Comparison of ENCODE assay signal across 15 mouse cellular contexts in the genomic region with DNA sequence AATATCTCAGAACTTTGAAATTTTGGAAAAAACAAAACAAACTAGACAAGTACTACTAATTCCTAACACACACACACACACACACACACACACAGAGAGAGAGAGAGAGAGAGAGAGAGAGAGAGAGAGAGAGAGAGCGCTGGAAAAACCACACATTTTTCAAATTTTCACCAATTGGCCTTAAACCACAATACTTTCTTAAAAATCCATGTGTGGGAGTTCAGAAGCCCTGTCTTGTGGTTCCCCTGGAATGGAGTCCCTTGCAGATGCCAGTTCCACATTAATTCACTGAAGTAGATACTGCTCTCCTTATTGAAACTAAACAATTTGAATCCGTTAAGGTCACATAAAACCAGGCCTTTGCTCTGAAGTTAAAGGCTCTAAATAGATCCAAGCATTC.
"Had no signal": no experiment of that assay in that cellular context is flagged by ENCODE, and none has a peak within 500 bp of the region (broad histone marks: within the 10 kb centered on the region; RNA-seq: fewer than 3 reads in every experiment).

No protein-coding gene starts in this region.

- H3K9me3 ChIP-seq: neural tube, embryonic 15.5 days; stomach, embryonic 15.5 days had no signal

- H3K27me3 ChIP-seq: neural tube, embryonic 15.5 days; stomach, embryonic 15.5 days had no signal

- H3K4me3 ChIP-seq: neural tube, embryonic 15.5 days; stomach, embryonic 15.5 days had no signal

- H3K36me3 ChIP-seq: neural tube, embryonic 15.5 days; stomach, embryonic 15.5 days had no signal

- H3K27ac ChIP-seq: neural tube, embryonic 15.5 days; stomach, embryonic 15.5 days; stomach, postnatal 0 days had no signal

- DNase-seq: retina, postnatal 1 day; right cerebral cortex, adult 18-20 months; right cerebral cortex, postnatal 14 days; right cerebral cortex, postnatal 25 days; right cerebral cortex, postnatal 4 days; spleen, adult 18-20 months; thymus, adult 18-20 months; thymus, adult 2 months; thymus, postnatal 14 days; thymus, postnatal 25 days; thymus, postnatal 36 days; thymus, postnatal 4 days had no signal

- H3K4me2 ChIP-seq: neural tube, embryonic 15.5 days; stomach, embryonic 15.5 days had no signal

- H3K4me1 ChIP-seq: neural tube, embryonic 15.5 days; stomach, embryonic 15.5 days had no signal

- H3K9ac ChIP-seq: neural tube, embryonic 15.5 days; stomach, embryonic 15.5 days had no signal
